Mouse (Mus musculus) cerebellum, postnatal 14 days (tissue): ENCODE data around the gene Awat2.
A peak's percentile ranks its signal among the peaks of the same experiment; 100 is the strongest.
"Not testable (repeated sequence)": the region's sequence is repeated elsewhere in the genome, so short reads cannot be mapped to it uniquely, and the experiment has no call there.

Source experiments
- DNase-seq, 2 experiments: peaks; one replicate each; pipeline ENCODE4 v3.0.0; 2021; ENCODE audit warnings: mixed read lengths in 2 of 2

The Awat2 gene

GRCm38 (mm10) chrX:100442617-100443016, at the start of gene Awat2:
Gene Awat2, minus strand, starts transcription at chrX:100442717.
- not testable (repeated sequence) for DNase-seq

- DNase-seq: peak; percentile 68 to 78
These were observed 37.8 kb upstream of the Awat2 start for GRCm38 (mm10) chrX:100480317-100480716.

GRCm38 (mm10) chrX:100475569-100476223, 33.2 kb upstream of the Awat2 start:
- no peak for DNase-seq

- no peak for DNase-seq
These were observed 29.0 kb upstream of the Awat2 start for GRCm38 (mm10) chrX:100471491-100471890.

- no peak for DNase-seq
These were observed 27.6 kb upstream of the Awat2 start for GRCm38 (mm10) chrX:100470126-100470525.

GRCm38 (mm10) chrX:100468047-100468446, 25.5 kb upstream of the Awat2 start:
- no peak for DNase-seq

GRCm38 (mm10) chrX:100443532-100443931, 1.0 kb upstream of the Awat2 start:
- DNase-seq: no peak

- no peak for DNase-seq
These were observed 10.2 kb downstream of the Awat2 start for GRCm38 (mm10) chrX:100432311-100432710.

- no peak for DNase-seq
These were observed 13.8 kb downstream of the Awat2 start, which contains the start of gene Otud6a for GRCm38 (mm10) chrX:100428693-100429092. Gene Otud6a, plus strand, starts transcription at chrX:100429013.

- DNase-seq: no peak
These were observed 33.3 kb downstream of the Awat2 start for GRCm38 (mm10) chrX:100409245-100409644.

- DNase-seq: no peak
These were observed 40.9 kb downstream of the Awat2 start for GRCm38 (mm10) chrX:100401657-100402056.

- DNase-seq: no peak
These were observed 41.6 kb downstream of the Awat2 start for GRCm38 (mm10) chrX:100400900-100401299.

GRCm38 (mm10) chrX:100395026-100395425, 47.5 kb downstream of the Awat2 start:
- peak in 1 of 2 experiments; percentile 6 for DNase-seq

- DNase-seq: peak in 1 of 2 experiments; percentile 6
These were observed 48.2 kb downstream of the Awat2 start for GRCm38 (mm10) chrX:100394223-100394861.

GRCm38 (mm10) chrX:100392304-100392703, 50.2 kb downstream of the Awat2 start:
- peak; percentile 59 to 69 for DNase-seq

GRCm38 (mm10) chrX:100389887-100390286, 52.6 kb downstream of the Awat2 start:
- peak; percentile 71 to 78 for DNase-seq

GRCm38 (mm10) chrX:100356974-100357373, 85.5 kb downstream of the Awat2 start:
- no peak for DNase-seq
